Mouse (Mus musculus) c-Kit-negative CD71-positive TER-119-positive erythroid progenitor cells, embryonic 14.5 days (primary cell): ENCODE measurements at regions not wholly inside any gene's neighbourhood (a gene's known extent, or its start where the extent isn't known, plus 50 kb on each side); places are given as distances from the start of the nearest gene placed in this dataset.

Source experiments
- DNase-seq: peaks from one replicate; pipeline ENCODE4 v3.0.0-alpha.2; 2013; ENCODE audit warnings: low read depth, low spot score

GRCm38 (mm10) chr17:88174242-88174679 lies 109.2 kb upstream of the Fbxo11 start:
- no peak for DNase-seq

GRCm38 (mm10) chr17:88175951-88176623 lies 111.0 kb upstream of the Fbxo11 start:
- no peak for DNase-seq

- DNase-seq = no peak
These were observed 125.6 kb upstream of the Fbxo11 start for GRCm38 (mm10) chr17:88190735-88191134.

GRCm38 (mm10) chr17:88191444-88191843 lies 126.4 kb upstream of the Fbxo11 start:
- DNase-seq = no peak

- DNase-seq = no peak
These were observed 127.1 kb upstream of the Fbxo11 start for GRCm38 (mm10) chr17:88191930-88192807.

- no peak for DNase-seq
These were observed 129.6 kb upstream of the Fbxo11 start for GRCm38 (mm10) chr17:88194693-88195092.

- no peak for DNase-seq
These were observed 130.2 kb upstream of the Fbxo11 start for GRCm38 (mm10) chr17:88195303-88195702.

- no peak for DNase-seq
These were observed 130.8 kb upstream of the Fbxo11 start for GRCm38 (mm10) chr17:88195893-88196292.

- no peak for DNase-seq
These were observed 131.2 kb upstream of the Fbxo11 start for GRCm38 (mm10) chr17:88196322-88196721.

GRCm38 (mm10) chr17:88197381-88197780 lies 132.3 kb upstream of the Fbxo11 start:
- no peak for DNase-seq

- no peak for DNase-seq
These were observed 136.3 kb upstream of the Fbxo11 start for GRCm38 (mm10) chr17:88201249-88201970.

- no peak for DNase-seq
These were observed 137.1 kb upstream of the Fbxo11 start for GRCm38 (mm10) chr17:88202214-88202613.

- no peak for DNase-seq
These were observed 144.5 kb upstream of the Fbxo11 start for GRCm38 (mm10) chr17:88209565-88209964.

GRCm38 (mm10) chr17:88212121-88212520 lies 147.0 kb upstream of the Fbxo11 start:
- DNase-seq = no peak

- no peak for DNase-seq
These were observed 149.7 kb upstream of the Fbxo11 start for GRCm38 (mm10) chr17:88214746-88215145.

- no peak for DNase-seq
These were observed 157.4 kb upstream of the Fbxo11 start for GRCm38 (mm10) chr17:88222379-88222955.

- DNase-seq = no peak
These were observed 175.4 kb upstream of the Fbxo11 start for GRCm38 (mm10) chr17:88240476-88240875.

- DNase-seq = no peak
These were observed 183.5 kb upstream of the Fbxo11 start for GRCm38 (mm10) chr17:88248625-88249024.

- DNase-seq = no peak
These were observed 186.9 kb upstream of the Fbxo11 start for GRCm38 (mm10) chr17:88251949-88252521.

- DNase-seq = no peak
These were observed 184.5 kb upstream of the Foxn2 start for GRCm38 (mm10) chr17:88255744-88256598.
